Mouse (Mus musculus): Measurements from ENCODE around the gene Gm49373.

DNA sequence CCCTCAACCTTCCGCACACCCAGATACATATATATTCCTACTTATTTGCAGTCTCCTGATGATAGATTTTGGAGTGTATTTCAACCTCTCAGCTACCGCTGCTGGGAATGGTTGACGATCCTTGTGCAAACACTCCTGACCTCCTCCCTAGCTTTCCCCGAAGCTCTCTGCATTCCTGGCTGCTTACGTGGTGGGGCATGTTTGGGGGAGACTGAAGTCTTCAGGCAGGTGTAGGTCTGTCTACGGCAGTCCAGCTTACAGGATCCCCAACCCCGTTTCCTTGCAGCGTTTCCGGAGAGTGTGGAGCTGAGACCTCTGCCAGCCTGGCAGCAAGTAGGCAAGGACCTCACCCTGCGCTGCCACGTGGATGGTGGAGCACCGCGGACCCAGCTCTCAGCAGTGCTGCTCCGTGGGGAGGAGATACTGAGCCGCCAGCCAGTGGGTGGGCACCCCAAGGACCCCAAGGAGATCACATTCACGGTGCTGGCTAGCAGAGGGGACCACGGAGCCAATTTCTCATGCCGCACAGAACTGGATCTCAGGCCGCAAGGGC, 47.6 kb downstream of the Gm49373 start:
- TF ChIP-seq CTCF (IDR thresholded peaks at IDR 0.05; ENCODE audit: low read depth, low read length) (no peak), POLR2AphosphoS5 (IDR thresholded peaks at IDR 0.05; ENCODE audit: insufficient replicate concordance, low read depth, low read length) (no peak), GATA1 (IDR thresholded peaks at IDR 0.05; ENCODE audit: borderline replicate concordance, low read length) (no peak)

Measured in G1E (cell line).